Mouse (Mus musculus) cerebellum, adult 11 months (tissue): ENCODE results near the gene Fsd1.
A peak's percentile ranks its signal among the peaks of the same experiment; 100 is the strongest.

ENCODE experiments used
- DNase-seq: peaks from one replicate; pipeline ENCODE4 v3.0.0; 2022

Gene Fsd1

DNA sequence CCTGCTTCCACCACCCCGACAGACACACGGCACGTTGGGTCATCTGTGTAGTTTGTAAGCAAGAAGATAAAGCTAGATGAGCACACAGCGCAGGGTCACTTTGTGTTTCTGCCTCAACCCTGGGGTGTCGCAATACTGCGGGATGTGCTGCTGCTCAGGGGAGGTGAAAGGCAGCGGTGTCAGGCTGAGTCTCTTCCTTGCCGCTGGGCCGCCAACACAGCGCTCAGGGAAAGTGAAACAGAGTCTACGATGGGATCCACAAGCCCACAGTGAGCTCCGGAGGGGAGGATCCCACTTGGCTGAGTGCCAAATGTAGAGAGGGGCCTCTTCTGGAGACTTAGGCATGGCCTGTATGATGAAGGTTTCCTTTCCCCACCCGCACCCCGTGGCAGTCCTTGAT is 23.1 kb upstream of the Fsd1 start:
- DNase-seq = peak; percentile 21

DNA sequence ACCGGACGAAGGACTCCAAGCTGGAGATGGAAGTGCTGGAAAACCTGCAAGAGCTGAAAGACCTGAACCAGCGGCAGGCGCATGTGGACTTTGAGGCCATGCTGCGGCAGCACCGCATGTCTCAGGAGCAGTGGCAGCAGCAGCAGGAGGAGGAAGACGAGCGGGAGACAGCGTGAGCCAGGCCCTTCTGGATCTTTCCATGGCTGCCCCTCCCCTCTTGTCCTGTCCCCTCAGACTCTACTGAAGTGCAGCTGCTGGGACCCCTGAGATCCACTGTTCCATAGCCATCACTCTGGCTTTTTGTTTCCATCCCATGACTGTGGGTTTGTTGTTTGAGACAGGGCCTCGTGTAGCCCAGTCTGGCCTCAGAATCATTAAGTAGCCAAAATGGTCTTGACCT is 21.8 kb upstream of the Fsd1 start:
- DNase-seq = no peak

DNA sequence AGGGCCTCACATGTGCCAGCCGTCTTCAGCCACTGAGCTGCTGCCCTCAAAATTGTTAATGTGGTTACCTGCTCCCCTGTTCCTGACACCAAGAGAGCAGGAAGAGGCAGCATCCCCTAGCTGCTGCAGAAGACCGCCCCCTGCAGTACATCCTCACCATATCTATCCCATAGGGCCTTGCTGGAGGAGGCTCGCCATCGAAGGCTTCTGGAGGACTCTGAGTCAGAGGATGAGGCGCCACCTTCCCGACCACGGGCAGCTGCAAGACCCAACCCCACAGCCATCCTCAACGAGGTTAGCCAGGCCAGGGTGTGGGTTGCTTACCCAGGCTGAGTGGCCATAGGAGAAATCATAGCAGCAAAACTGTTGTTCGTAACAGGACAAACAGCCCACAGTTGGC is 21.3 kb upstream of the Fsd1 start:
- no peak for DNase-seq

DNA sequence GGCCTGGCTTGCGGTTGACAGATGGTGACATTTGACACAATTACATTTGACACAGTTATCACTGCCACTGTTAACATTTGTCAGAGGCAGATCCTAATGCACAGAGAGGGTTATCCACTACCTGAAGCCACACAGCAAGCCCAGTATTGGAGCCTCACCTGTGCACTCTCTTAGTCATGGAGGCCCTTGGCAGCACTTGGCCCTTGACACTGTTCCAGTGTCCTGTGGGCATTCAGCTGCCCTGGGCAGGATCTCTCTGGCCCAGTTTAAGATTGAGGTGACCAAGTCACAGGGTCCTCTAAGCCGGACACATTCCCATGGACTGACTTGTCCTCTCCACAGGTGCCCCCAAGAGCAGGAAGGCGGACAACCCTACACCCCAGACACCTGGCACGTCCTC is 19.1 kb upstream of the Fsd1 start:
- DNase-seq = no peak

DNA sequence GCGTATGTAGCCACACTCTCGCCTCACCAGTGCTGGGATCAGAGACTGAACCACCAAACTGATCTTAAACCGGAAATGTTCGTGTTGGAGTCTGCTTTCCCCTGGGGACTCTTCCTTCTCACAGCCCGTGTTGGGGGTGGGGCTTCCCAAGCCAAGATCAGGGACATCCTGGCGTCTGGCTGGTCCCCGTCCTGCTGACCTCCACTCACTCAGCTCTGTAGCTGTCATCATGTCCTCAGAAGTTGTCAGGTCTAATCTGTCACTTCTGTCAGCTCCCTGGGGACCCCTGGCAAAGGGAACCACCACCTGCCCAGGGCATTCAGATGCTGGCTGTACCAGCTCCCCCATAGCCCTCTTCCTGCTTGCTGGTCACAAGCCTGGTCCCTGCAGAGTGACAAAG is 18.1 kb upstream of the Fsd1 start:
- no peak for DNase-seq

DNA sequence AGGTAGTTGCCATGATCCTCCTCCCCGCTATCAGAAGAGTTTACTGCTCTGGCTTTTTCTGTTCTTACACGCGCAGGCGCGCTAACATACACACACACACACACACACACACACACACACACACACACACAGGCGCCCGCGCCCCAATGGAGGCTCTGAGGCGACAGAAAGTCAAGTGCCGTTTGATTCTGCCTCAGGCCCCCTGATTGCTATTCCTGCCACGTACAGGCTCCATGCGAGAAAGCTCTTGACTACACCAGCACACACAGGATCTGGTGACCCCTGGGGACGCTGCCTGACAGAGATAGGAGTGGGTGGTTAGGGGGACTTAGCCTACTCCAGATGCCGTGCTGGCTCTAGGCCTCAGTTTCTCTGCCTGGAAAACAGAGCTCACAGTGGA is 16.7 kb upstream of the Fsd1 start:
- DNase-seq = no peak

DNA sequence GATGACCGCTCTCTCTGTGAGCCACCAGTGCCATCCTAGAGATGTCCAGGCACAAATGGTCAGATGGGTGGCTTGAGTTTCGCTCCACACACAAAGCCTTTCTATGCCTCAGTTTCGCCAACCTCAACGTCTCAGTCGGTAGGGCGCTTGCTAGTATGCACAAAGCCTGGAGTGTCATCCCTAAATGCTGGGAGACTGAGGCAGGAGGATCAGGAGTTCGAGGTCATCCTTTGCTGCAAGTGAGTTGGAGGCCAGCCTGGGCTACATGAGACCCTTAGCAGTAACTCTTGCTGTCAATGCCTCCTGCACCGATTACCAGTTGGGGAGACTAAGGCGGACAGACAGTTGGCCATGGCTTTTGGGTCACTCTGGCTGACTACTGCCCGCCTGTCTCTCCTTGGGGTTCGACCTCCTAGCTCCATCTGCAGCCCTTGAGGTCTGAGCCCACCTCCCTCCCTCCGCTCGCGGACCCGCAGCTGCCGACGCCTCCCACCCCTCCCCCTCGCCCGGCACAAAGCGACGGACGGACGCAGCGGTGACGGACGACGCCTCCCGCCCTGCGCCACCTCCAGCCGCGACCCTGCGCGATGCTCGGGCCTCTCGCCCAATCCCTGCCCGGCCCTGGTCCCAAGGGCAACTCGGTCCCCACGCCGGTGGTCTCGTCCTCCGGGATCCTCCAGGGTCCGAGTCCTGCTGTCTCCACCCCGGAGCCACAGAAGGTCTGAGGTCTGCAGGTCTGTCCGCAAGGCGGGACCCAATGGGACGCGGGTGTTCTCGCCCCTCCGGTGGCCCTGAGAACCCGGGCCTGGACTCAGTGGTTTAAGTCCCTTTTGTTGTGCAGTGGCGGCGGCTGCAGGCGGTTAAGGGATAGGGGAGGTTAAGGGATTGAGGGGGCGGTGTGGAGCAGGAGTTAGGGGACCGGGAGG is 16.1 kb upstream of the Fsd1 start, which contains the start of gene Shd:
Gene Shd, plus strand, starts transcription at position 502 of the 926 bp plus-strand sequence.
- DNase-seq = peak; percentile 62

DNA sequence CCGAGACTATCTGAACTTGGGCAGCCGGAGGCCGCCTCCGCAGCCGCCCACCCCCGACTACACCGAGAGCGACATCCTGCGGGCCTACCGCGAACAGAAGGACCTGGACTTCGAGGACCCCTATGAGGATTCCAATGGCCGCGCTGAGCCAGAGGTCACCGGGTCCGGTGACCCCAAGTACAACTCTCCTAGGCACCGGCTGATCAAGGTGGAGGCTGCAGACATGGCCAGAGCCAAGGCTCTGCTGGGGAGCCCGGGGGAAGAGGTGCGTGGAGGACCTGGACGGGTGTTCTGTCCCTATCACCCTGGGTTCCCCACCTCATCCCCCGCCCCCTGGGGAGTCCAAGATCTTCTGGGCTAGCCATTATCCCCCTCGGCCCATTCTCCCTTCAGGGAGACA is 14.9 kb upstream of the Fsd1 start:
- DNase-seq = no peak

DNA sequence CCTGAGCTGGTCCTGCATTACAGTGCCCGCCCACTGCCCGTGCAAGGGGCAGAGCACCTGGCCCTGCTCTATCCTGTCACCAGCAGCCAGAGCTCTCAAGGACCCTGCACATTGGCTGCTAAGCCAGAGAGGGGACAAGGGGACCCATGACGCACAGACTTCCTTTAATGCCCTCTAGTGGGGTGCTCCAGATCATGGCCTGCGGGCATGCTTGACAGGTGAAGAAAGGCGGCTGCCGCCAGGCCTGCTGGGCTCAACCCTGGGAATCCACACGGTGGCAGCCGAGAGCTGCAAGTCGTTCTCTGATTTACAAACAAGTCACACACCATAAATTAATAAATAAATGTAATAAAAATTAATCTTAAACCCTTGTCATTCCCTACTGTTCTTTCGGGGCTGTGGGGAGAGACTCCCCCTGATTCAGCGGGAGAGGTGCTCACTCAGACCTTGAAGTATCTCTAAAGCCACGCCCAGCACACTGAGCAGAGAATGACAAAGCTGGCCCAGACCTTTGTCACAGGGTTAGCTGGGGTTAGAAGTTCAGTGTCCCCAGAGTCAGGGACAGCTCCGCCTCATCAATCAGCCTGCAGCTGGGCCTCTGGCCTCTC is 9.9 kb upstream of the Fsd1 start:
- DNase-seq = peak; percentile 84

DNA sequence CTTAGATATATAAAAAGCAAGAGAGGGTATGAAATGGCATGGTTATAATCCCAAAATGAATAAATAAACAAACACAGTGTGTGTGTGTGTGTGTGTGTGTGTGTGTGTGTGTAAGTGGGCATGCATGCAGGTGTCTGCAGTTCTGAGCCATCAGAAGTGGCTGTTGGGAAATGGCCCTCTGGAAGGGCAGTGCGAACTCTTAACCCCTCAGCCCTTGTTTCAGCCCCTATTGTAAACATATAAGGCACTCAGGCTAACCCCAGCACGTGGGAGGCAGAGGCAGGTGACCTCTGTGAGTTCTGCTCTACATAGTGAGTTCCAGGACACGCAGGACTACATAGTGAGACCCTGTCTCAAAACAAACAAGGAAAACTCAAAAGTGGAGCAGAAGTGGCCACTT is 9.0 kb upstream of the Fsd1 start:
- no peak for DNase-seq

DNA sequence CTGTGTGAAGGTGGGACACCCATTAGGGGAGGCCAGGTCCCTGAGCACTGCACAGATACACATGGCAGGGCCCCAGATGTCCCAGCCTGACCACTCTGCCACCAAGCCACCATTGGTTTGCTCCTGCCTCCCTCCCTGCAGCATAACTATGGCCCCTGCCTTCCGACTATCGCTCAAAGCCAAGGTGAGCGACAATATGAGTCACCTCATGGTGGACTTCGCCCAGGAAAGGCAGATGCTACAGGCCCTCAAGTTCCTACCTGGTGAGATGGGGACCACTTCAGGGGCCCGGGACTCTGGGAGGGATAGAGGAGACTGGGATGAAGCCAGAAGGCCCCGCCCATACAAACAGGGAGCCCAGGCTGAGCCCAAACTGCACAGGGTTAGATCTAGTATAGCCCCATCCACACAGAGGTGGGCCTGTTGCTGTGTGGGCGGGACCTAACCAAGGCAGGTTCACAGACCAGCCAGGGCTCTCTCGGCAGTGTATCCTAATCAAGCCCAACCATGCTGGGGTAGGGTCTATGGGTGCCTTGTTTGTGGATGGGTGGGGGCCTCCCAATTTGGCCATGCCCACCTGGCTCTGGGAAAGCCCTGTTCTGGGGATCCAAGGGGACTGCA is 4.1 kb downstream of the Fsd1 start:
- DNase-seq = no peak

DNA sequence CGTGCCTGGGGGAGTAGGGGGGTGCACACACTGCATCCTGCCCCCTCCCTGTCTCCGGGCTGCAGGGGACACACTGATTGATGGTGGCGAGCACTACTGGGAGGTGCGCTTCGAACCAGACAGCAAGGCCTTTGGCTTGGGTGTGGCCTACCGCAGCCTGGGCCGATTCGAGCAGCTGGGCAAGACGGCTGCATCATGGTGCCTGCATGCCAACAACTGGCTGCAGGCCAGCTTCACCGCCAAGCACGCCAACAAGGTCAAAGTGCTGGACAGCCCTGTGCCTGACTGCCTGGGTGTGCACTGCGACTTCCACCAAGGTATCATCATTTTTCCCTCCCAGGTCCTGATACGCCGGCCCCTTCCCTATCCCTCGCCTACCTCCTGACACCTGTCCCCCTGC is 9.7 kb downstream of the Fsd1 start:
- no peak for DNase-seq

DNA sequence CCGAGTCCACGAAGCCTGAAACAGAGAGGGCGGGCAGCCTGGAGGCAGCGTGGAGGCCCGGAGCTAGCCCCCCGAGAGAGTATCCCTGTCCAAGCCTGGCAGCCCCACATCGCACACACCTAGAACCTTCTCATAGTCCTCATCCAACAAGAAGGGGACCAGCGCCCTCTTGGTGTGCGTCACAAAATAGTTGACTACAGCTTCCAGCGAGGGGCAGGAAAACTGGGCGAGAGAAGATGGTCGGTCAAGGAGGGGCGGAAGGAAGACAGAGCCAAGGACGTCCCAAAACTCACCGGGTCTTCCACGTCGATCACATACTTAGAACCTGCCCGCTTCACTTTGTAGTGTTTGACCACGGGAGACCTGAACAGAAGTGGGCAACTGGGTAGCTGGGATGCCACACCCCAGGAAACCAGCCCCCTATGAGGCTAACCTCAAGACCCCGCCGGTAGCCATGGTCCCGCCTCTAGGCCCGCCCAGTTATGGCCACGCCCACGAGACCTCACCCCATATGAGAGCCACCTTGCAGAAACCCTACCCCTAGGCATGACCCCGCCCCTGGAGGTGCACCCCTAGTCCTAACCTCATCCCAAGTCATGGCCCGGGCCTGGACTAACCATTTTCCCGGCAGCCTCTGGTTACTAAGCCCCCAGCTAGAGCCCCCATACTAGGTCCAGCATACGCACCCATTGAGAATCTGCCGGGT is 13.6 kb downstream of the Fsd1 start:
- DNase-seq = no peak

DNA sequence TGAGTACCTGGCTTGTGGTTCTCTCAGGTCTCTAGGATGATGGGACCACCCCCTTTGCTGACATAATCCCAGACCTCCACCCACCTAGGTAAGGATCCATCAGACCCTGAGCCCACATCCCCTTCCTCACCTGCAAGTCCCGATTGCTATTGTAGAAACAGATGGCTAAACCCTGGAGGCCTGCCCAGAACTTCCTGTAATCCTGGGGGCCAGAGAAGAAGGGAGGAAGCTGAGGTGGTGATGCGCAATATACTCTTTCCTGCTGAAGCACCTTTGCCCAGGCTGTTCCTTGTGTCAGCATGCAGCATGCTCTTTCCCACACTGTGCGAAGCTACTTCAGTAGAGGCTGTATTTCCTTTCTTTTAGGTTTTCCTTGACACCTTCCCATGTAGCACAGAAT is 16.7 kb downstream of the Fsd1 start:
- no peak for DNase-seq

DNA sequence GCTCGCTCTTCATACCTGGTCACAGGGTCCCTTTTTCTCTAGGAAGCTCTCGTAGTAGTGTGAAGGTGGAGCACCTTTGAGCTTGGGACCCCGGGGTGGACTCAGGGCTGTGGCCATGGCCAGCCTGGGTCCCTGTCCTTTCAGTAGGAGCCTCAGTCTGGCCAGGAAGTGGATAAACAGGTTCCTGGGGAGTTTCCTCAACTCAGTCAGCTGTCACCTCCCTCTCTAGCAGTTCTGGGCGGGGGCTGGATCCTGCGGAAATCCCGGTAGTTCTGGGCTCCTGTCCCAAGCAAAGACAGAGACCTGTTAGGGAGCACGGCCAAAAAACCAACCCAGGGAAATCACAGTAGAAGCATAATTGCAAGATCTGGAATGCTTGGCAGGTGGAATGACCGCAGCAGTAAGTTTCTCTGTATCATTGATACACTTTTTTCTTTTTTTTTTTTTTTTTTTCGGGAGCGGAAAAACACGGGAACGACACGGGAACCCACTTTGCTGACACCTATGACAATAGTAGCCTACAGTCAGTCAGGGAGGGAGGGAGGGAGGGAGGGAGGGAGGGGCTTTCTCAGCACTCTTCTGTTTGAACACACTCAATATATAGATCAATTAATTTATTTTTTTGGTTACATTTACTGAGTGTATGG is 19.2 kb downstream of the Fsd1 start, which contains the start of the genes Stap2 and Mpnd:
Gene Stap2, minus strand, starts transcription at position 170 of the 647 bp plus-strand sequence.
Gene Mpnd, plus strand, starts transcription at position 297 of the 647 bp plus-strand sequence.
- DNase-seq = no peak

DNA sequence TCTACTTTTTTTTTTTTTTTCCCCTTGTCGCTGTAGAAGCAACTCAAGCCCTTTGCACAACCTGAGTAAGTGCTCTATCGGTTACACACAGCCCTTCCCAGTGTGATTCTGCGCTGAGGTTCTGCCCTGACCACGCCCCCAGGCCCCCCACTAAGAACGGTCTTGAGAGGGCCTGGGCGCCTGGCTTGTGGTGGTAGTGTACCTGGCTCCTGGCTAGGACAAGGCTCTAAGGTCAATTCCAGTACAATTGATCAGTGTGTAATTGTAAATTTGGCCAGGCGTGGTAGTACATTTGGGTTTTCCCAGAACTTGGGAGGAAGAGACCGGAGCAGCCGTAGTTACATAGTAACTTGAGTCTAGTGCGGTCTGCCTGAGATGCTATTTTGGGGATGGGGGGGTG is 20.6 kb downstream of the Fsd1 start:
- DNase-seq = no peak

DNA sequence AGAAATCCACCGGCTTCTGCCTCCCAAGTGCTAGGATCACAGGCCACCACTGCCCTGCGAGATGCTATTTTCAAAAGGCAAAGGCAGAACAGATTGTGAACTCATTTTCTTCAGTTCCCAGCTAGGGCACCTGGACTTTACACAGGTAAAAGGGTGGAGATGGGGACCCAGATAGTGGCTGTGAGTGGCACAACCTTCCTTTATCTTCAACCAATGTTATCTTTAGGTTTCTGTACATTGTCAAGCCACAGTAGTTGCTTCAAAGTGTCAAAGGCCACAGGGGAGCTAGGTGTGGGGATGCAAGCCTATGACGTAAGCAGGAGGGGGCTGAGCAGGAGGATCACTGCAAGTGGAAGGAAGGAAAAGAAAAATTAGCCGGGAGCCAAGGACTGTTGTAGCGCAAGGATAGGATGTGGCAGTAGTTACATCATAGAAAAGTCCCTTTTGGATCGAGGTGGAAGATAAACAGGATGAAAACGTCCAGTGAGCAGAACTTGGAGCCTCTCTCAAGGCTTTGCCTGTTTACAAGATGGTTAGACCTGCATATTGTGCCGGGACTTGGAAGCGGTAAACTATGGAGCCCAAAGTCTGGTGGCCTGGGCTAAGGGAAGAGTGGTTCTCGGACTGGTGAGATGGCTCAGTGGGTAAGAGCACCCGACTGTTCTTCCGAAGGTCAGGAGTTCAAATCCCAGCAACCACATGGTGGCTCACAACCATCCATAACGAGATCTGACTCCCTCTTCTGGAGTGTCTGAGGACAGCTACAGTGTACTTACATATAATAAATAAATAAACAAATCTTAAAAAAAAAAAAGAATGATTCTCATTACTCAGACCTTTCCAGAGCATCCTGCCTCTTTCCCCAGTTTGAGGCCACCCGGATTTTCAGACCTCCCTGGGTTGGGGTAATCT is 21.4 kb downstream of the Fsd1 start:
- DNase-seq = no peak

DNA sequence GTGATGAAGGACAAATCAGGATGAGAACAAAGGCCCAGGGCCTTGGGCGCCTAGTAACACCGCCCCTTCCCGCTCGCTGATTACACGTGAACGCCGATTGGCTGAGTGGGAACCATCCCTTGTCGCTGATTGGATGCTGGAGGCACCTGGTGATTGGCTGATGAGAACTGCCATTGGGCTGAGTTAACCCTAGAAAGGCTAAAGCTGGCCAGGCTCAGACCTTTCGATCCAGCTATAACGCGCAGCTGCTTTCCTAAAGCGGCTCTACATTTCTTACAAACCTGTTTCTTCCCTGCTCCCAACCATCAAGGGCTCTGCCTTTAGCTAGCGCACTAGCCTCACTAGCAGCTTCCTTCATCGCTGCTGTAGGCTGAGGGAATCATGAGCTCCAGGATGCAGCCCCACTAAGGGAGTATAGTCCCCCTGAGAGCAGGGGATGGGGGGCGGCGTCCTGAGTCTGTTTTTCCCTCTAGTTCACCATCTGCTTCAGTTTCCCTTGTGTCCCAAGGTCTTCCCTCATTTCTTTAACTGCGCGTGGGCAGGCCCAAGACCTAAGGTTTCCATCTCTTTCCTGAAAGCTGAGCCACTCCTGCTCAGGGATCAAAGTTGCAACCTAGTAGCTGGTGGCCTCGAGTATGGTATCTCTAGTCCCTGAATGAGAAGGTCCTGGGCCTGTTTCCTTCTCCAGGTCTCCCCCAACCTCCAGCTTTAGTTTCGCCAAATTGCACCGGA is 22.2 kb downstream of the Fsd1 start:
- DNase-seq = peak; percentile 90

DNA sequence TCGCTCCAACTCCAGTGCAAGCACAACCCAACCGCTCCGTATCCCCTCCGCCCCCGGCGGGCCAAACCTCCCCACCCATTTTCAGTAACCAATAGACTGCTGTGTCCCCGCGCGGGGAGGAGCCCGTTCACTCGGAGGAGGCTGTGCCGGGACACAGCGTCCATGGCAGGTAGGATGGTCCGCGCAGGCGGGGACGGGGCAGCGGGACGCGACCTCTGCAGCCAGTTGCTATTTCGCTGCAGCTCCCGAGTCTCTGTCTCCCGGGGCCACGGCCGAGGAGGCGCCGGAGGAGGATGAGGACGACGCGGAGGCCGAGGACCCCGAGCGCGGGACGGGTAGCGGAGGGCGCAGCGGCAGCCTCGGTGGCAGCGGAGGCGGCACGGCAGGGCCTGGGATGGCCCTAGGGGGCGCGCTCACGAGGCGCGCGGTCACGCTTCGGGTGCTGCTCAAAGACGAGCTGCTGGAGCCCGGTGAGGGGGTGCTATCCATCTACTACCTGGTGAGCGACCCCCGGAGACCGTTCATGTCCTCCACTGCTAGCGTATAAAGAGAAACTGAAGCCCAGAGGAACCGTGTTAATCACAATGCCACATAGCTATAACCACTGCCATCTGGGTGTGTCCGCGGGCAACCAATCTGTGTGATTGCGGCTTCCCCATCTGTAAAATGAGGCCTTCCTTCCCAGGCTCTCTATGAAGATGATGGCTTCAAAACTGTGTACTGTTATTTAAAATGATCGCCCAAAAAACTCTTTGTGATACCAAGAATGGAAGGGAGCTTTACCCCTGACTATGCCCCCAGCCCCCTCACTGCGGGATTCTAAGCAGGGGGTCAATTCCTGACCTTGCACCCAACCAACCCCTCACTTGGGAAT is 23.0 kb downstream of the Fsd1 start:
- peak; percentile 90 for DNase-seq

DNA sequence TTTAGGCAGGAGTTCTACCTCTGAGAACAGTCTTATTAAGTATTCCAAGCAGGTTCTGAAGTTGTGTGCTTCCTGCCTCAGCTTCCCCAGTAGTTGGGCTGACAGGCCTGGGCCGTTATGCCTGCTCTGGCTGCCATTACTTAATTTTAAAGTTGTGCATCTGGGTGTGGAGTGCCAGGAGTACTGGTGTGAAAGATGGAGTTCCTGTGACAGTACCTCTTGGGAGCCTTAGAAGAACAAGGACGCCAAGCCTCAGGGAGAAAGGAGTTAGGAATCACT is 23.6 kb downstream of the Fsd1 start:
- DNase-seq = no peak
